Mouse (Mus musculus): ENCODE data around the gene Tm7sf2.

Gene Tm7sf2

DNA sequence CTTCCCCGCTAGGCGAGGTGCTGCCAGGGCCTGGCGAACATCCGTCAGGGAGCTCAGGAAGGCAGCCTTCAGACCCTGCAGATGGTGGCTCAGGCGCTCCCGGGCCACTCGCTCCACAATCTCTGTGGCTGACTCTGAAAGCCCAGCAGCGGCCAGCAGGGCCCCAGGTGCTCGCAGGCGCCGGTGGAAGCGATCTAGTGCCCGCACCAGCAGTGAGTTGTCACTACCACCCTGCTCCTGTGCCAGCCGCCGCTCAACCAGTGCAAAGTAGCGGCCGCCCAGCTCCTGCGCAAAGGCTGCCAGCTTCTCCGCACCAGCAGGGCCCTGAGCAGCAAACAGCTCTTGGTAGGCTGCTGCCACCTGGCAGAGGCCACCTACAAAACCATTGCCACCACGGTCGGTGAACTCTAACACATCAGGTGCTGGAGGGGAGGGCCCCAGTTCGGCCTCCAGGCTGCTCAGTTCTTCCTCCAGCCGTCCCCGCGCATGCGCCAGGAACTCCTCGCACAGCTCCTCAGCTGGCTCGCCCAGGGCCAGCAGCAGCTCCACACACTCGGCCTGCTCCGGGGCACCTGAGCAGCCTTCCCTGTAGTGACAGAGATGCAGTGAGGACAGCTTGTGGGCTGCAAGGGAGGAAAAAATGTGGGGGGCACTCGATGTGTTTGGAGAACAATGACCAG is 2.5 kb upstream of the Tm7sf2 start:
- no peak for DNase-seq (ENCODE audit: low read depth in 2 of 2, low spot score in 2 of 2)

DNA sequence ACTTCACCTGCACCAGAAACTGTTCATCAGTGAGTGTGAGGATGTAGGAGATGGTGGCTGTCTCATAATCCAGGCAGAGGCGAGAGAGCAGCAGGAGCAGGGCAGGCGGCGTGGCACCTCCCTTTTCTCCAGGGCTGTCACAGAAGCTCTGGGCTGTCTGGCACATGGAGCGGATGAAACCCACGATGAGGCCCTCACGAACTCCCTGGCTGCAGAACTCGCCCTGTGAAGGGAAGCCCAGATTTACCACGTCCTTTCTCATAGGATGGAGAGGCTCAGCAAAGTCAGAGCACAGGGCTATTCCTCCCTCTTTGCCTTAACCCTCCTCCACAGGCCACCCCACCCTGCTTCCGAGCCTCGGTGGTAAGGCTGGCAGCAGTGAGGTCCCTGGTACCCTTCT is 1.7 kb upstream of the Tm7sf2 start:
- DNase-seq (ENCODE audit: low read depth in 2 of 2, low spot score in 2 of 2): no peak

GRCm38 (mm10) chr19:6068951-6069350 is 778 bp upstream of the Tm7sf2 start:
- peak in 1 of 2 experiments; percentile 19 for DNase-seq (ENCODE audit: low read depth in 2 of 2, low spot score in 2 of 2)

DNA sequence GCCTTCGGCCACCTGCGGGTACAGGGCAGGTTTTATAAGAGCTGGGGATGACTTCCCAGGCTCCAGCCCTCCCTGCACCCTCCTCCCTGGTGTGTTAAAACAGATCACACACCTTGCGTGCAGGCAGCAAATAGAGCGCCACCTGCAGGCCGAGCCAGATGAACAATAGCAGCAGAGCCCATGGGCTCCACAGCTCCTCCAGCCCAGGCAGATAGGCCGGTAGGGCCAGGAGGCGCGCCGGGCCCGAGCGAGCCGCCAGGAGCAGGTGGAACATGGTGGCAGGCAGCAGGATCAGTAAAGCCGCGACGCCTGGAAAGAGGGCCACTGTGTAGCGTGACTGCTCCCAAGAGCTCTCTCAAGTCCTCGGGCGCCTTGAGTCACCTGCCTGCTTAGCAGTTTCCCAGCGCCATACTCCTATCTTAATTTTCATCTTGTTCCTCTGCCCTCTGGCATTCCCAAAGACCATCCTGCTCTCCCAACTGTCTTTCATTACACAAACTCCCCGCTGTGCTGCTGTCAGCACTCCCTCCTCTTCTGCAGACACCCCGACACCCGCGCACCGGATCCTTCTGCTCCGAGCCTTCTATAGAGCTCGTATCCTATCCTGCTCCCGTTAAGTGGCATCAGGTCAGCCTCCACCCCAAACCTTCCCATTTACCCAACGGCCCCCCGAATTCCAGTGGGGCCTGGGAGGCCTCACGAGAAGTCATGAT is 1.0 kb downstream of the Tm7sf2 start:
- peak; percentile 79 to 89 for DNase-seq (ENCODE audit: low read depth in 2 of 2, low spot score in 2 of 2)

DNA sequence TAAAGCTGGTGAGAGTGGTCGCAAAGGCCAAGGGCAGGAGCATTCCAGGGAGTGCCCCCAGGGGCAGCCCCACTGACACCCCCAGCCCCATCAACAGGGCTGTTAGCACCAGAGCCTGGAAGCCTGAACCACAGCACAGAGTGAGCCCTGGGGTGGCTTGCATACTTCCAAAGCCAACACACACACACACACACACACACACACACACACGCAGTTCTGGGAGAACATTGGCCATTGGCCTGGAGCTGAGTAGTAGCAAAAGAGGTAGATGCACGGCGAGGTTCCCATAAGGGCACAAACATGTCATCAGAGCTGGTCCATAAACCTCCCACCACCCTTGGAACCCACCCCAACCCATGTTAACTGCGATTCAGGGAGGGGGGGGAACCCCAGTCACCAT is 1.6 kb downstream of the Tm7sf2 start:
- no peak for DNase-seq (ENCODE audit: low read depth in 2 of 2, low spot score in 2 of 2)

DNA sequence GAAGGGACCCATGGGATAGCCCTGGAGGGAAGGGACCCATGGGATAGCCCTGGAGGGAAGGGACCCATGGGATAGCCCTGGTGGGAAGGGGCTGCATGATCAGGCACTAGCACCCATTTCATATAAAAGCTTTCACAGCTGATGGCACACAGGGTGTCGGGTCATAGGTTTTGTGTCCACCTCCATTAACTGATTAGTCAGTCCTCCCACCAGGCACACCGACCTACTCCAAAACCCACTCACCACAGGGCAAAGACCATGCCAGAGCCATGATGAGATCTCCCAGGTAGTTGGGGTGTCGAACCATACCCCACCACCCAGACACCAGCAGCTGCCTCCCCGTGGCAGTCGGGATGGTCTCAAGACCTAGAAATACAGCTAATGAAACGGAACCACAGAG is 5.1 kb downstream of the Tm7sf2 start:
- no peak for DNase-seq (ENCODE audit: low read depth in 2 of 2, low spot score in 2 of 2)

GRCm38 (mm10) chr19:6062418-6062817 is 5.8 kb downstream of the Tm7sf2 start:
- no peak for DNase-seq (ENCODE audit: low read depth in 2 of 2, low spot score in 2 of 2)

DNA sequence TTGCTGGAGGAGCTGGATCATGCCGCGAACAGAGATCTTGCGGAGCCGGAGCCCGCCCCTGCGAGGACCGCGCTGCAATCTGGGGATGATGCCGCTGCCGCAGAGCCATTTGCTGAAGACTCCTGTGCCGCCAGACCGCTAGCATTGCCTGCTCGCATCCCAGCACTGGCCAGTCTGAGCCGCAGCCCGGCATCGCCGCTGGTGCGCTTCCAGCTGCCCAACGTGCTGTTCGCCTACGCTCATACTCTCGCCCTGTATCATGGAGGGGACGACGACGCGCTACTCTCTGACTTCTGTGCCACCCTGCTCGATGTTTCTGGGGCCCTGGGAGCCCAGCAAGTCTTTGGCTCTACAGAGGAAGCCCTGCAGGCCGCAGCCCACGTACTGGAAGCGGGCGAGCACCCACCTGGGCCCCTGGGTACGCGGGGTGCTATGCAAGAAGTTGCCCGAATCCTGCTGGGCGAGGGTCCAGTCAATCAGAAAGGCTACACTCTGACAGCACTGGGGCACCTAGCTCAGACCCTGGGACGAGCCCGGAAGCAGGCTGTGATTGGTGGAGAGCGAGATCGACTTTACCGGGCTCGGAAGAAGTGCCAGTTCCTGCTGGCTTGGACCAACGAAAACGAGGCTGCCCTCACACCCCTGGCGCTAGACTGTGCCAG is 6.4 kb downstream of the Tm7sf2 start:
- peak; percentile 35 to 36 for DNase-seq (ENCODE audit: low read depth in 2 of 2, low spot score in 2 of 2)

DNA sequence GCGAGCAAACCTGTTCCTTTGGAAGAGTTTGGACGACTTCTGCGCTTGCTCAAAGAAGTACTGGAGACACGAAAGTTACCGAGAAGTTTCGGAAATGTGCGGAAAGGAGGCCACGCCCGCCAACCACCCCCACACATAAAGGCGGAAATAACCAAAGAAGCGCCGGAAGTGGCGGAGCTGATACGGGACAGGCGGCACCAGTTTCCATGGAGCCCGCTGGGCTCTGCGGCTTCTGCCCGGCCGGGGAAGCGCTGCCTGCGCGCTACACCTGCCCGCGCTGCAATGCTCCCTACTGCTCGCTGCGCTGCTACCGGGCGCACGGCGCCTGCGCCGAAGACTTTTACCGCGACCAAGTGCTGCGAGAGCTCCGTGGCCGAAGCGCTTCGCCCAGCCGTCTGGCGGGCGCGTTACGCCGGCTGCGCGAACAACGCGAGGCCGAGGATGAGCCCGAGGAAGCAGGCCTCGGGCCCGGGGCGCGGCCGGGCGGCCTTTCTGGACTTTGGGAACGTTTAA is 7.1 kb downstream of the Tm7sf2 start, which contains the start of gene Znhit2:
TSS of gene Znhit2 (plus strand) at position 172 of the 513 bp plus-strand sequence.
- DNase-seq (ENCODE audit: low read depth in 2 of 2, low spot score in 2 of 2): peak; percentile 92 to 95

- DNase-seq (ENCODE audit: low read depth in 2 of 2, low spot score in 2 of 2): no peak
Observed at GRCm38 (mm10) chr19:6058966-6059365, 9.2 kb downstream of the Tm7sf2 start.

DNA sequence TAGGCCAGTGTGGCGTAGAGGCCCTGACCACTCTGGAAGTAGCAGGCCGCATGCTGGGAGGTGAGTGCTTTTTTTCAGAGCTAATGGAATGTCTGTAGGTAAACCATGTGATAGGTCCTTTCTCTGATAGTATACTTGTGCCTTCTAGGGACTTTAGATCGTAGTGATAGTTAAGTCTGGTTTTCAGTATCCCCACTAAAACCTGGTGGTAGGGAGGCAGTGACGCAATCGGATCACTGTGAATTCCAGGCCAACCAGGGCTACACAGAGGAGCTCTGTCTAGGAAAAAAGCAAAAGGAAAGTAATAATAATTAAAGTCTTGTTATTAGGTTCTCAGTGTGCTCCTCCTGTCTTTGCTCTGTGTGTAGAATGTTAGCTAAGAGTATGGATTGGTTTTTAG is 9.7 kb downstream of the Tm7sf2 start:
- DNase-seq (ENCODE audit: low read depth in 2 of 2, low spot score in 2 of 2): no peak

DNA sequence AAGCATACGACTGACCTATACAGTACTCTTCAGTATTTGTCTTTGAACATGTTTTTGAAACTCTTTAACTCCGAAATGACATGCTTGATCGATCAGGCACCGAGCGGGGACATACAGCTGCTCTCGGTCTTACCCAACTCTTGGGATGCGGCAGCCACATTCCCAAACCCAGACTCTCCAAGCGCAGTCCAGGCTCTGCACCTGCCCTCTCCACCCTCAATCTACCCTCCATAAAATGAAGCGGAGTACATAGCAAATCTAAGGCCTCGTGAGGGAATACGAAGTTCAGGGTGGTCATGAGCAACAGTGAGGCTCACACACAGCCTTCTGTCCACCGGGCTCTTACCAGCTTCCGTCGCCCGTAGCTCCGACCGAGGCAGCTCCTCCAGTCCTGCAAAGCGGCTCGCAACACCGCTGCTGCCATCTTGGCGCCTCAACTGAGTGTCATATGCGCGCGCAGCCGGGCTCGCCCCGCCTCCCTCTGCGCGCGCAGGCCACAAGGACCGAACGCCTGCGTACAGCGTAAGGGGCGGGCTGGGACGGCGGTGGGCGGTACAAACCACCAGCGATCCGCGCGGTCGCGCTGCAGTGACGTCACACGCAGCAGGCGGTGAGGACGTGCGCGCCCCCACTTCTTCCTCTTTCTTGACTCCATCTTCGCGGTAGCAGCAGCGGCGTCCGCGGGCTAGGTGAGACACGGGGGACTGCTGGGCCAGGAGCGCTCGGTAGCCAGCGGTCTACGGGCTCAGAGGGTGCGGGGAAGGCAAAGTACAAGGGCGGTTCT is 10.7 kb downstream of the Tm7sf2 start, which contains the start of the genes Mrpl49 and Fau:
TSS of gene Mrpl49 (minus strand) at position 473 of the 784 bp plus-strand sequence.
TSS of gene Fau (plus strand) at position 532 of the 784 bp plus-strand sequence.
- DNase-seq (ENCODE audit: low read depth in 2 of 2, low spot score in 2 of 2): peak; percentile 98 to 99

- no peak for DNase-seq (ENCODE audit: low read depth in 2 of 2, low spot score in 2 of 2)
Observed at GRCm38 (mm10) chr19:6056696-6057095, 11.5 kb downstream of the Tm7sf2 start.

DNA sequence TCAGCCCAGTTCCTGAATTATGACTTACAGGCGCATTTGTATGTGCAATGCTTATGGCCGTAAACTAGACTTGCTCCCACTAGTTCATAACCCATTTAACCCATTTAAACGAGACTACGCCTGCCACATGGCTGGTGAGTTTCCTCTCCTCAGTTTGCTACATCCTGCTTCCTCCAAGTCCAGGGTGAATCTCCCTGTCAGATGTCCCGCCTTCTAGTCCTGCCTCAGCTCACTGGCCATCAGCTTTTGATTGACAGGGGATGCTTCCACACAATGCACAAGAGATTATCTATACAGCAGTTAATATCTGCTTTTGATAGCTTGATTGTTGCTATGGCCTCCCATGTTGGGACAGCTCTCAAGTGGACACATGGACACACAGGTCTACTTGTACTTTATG is 13.9 kb downstream of the Tm7sf2 start:
- no peak for DNase-seq (ENCODE audit: low read depth in 2 of 2, low spot score in 2 of 2)

DNA sequence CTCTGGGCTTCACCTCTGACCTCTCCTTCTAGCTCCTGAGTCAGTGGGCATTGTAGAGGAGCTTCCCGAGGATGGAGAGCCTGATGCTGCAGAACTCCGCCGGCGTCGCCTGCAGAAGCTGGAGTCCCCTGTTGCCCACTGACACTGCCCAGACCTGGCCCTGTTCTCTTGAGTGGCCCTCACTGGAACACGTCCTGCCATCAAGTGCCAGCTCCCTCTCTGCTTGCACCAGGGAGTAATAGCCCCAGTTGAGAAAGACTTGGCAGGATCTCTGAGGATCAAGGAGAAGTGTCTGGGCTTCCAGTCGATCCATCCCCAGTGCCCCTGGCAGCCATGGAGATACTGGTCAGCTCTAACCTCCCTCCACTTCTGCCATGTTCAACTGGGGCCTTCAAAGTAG is 15.7 kb downstream of the Tm7sf2 start:
- DNase-seq (ENCODE audit: low read depth in 2 of 2, low spot score in 2 of 2): no peak

GRCm38 (mm10) chr19:6048681-6049410 is 19.3 kb downstream of the Tm7sf2 start:
- no peak for DNase-seq (ENCODE audit: low read depth in 2 of 2, low spot score in 2 of 2)

DNA sequence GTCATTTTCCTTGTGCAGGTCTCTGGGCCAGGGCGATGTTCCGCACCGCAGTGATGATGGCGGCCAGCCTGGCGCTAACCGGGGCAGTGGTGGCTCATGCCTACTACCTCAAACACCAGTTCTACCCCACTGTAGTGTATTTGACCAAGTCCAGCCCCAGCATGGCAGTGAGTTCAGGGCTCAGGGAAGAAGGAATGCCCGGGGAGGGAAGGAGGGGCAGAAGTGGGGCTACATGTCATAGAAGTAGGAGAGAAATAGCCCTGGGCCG is 20.3 kb downstream of the Tm7sf2 start:
- DNase-seq (ENCODE audit: low read depth in 2 of 2, low spot score in 2 of 2): no peak

DNA sequence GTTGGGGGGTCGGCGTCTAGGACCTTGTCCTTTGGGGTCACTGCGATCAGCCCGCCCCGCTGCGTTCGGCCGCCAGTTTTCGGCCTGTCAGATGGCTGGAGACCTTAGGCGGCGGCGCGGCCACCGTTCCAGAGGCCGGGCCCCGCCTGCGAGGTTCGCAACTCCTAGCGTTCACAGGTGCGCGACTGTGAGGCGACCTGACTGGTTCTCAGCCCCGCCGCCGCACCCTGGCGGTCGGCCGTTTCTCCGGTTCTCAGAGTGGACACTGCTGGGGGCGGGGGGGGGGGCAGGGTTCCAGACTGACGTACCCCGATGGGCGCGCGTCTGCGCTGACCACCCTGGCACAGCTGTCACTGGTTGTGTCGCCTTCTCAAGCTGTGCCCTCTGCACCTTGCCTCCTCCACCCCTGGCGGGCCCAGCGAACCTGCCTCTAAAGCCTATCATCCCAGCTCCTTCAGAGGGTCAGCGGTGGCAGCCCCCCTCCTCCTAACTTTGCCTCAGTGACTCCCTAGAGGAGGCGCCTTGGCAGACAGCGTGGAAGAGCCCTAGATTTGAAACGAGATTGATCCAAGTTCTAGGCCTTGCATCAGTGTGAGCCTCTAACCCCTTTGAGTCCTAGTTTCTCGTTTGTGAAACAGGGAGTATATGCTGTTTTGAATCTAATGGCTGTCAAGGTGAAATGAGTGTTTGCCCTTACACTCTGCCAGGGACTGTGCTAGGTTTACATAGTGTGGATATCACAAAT is 20.8 kb downstream of the Tm7sf2 start:
- DNase-seq (ENCODE audit: low read depth in 2 of 2, low spot score in 2 of 2): no peak

DNA sequence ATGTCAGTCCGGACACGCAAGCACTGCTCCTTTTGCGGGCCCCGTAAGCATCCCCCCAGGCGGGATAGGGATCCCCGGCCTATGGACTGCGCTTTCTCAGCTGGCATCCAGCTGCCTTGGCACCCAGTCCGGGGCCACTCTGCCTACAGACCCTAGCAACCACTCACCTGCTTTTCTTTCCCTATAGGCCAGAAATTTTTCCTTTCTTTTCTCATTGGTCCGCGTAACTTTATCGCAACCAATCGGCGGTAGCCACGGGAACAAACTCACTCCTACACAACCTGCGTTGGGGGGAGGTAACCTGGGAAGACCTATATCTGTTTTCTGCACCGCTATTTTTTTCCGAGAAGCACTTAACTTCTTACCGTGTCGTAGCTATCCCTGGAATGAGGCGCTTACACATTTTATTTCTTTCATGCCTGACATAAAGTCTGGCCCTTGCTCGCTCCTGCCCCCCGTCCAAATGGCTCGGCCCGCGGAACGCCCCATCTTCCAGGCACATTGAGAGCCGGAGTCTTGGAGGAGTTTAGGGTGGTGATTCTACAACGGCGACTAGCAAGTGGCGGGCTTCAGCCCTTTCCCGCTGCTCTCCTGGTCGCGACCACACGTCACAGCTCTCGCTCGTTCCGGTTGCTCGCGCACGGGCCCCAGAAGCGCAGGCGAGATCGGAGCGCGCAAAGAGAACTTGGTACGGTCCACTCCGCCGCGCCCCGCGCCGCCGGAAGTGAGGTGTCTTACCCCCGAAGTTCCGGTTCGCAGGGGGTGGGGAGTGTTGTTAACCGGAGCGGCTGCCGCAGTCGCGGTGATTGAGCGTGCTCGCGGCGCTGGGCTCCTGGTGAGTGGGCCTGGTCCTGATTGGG is 21.6 kb downstream of the Tm7sf2 start, which contains the start of gene Syvn1:
TSS of gene Syvn1 (plus strand) at position 283 of the 860 bp plus-strand sequence.
- peak; percentile 80 to 88 for DNase-seq (ENCODE audit: low read depth in 2 of 2, low spot score in 2 of 2)

Data from CD8-positive naive resting alpha-beta T cell, adult 2 months (primary cell).